Mouse (Mus musculus) intestine, embryonic 15.5 days (tissue): ENCODE measurements around the gene Krt13. TPM values are rescaled to one million over a fixed set of nuclear protein-coding genes. Genes with fewer than 3 reads are reported as not detected.
A peak's percentile ranks its signal among the peaks of the same experiment; 100 is the strongest.

Source experiments
- ATAC-seq: fragments of 200-750 bp; cut with Nextera tagmentation; 2 replicates; pipeline ENCODE4 v1.8.0; 2017; ENCODE audit warnings: moderate TSS enrichment, moderate library complexity
- H3K27ac ChIP-seq: fragments of 300-500 bp; sonication (generic); 2 replicates; pipeline ENCODE4 v1.5.1; 2015; ENCODE audit warnings: mild to moderate bottlenecking, inconsistent platforms
- H3K27me3 ChIP-seq: fragments of 300-500 bp; sonication (generic); replicated peaks from 2 replicates; pipeline ENCODE4 v1.6.1; 2015; ENCODE audit warnings: inconsistent platforms
- H3K36me3 ChIP-seq: fragments of 300-500 bp; sonication (generic); 2 replicates; pipeline ENCODE4 v1.6.1; 2015; ENCODE audit warnings: inconsistent platforms
- H3K4me1 ChIP-seq: fragments of 300-500 bp; sonication (generic); replicated peaks from 2 replicates; pipeline ENCODE4 v1.6.1; 2015; ENCODE audit warnings: inconsistent platforms
- H3K4me2 ChIP-seq: fragments of 300-500 bp; sonication (generic); replicated peaks from 2 replicates; pipeline ENCODE4 v1.6.1; 2015; ENCODE audit warnings: mild to moderate bottlenecking, inconsistent platforms
- H3K4me3 ChIP-seq: fragments of 300-500 bp; sonication (generic); replicated peaks from 2 replicates; pipeline ENCODE4 v1.5.1; 2015; ENCODE audit warnings: inconsistent platforms
- H3K9ac ChIP-seq: fragments of 300-500 bp; sonication (generic); 2 replicates; pipeline ENCODE4 v1.6.1; 2015; ENCODE audit warnings: inconsistent platforms
- H3K9me3 ChIP-seq: fragments of 300-500 bp; sonication (generic); 2 replicates; pipeline ENCODE4 v1.6.1; 2016; ENCODE audit warnings: inconsistent platforms
- WGBS: fragments of 180-500 bp; shearing (Covaris S2); methylation state at CpG from one replicate; pipeline ENCODE4 v1.1.7; 2015; 5-methylcytosine and 5-hydroxymethylcytosine counted together
- polyA plus RNA-seq: library from polyadenylated mRNA; unstranded; fragments of >200 nt; fragmentation: Nextera tagmentation; extraction: Ambion mirVana; gene quantifications from 2 replicates; pipeline ENCODE4 v1.2.1, GENCODE M21; 2015

The Krt13 gene
- polyA plus RNA-seq, 1 experiment from 2014 or later = 0.50 TPM

DNA sequence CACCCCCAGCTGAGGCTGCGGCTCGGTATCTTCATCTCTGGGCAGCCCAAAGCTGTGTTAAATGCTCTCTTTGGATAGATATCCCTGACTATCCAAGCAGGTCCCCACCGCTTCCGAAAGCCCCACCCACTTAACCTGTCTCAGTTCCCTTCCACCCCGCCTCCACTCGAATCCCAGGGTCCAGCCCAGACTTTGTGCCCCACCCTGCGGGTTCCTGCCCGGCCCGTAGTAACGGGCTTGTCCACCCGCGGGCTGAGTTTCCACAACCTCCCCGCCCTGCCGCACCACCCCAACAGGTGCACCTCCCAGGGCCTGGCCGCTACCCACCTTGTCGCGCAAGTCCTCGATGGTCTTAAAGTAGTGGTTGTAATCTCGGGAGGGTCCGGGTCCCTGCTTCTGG, 23.7 kb upstream of the Krt13 start:
- peak overlapping the region; percentile 49 for H3K4me3 ChIP-seq
- H3K4me1 ChIP-seq = peaks cover 34% of the 10 kb centered on the region
- WGBS = 1% methylated on average over 20 of the region's 20 CpGs
- peak; percentile 49 for ATAC-seq
- no peaks in the 10 kb centered on the region for H3K9me3 ChIP-seq
- H3K27me3 ChIP-seq = peaks cover 11% of the 10 kb centered on the region
- H3K36me3 ChIP-seq = no peaks in the 10 kb centered on the region
- peak overlapping the region; percentile 87 for H3K27ac ChIP-seq
- peak overlapping the region; percentile 47 for H3K4me2 ChIP-seq
- peak overlapping the region; percentile 55 for H3K9ac ChIP-seq

DNA sequence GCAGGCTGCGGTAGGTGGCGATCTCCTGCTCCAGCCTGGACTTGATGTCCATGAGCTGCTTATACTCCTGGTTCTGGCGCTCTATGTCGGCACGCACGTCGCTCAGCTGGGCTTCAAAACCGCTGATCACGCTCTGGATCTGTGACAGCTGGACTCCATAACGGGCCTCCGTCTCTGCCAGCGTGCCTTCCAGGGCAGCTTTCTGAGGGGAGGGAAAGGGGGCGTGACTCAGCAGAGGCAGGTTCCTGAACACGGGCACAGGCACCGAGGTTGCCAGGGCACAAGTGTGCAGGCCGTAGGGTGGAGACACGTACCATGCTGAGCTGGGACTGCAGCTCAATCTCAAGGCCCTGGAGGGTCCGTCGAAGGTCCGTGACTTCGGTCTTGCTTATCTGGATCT, 19.6 kb upstream of the Krt13 start:
- no peaks in the 10 kb centered on the region for H3K9me3 ChIP-seq
- H3K4me3 ChIP-seq = no peak overlapping the region
- no peak for ATAC-seq
- 61% methylated on average over 21 of the region's 21 CpGs for WGBS
- peak overlapping the region; percentile 6; the same call in 1 of the 2 replicates for H3K9ac ChIP-seq
- H3K4me2 ChIP-seq = 0 out of 2 replicates have a peak overlapping the region, but pooled peaks have one; percentile 3
- H3K4me1 ChIP-seq = peaks cover 30% of the 10 kb centered on the region
- H3K36me3 ChIP-seq = no peaks in the 10 kb centered on the region
- peaks cover 11% of the 10 kb centered on the region for H3K27me3 ChIP-seq
- peak overlapping the region; percentile 87 for H3K27ac ChIP-seq

DNA sequence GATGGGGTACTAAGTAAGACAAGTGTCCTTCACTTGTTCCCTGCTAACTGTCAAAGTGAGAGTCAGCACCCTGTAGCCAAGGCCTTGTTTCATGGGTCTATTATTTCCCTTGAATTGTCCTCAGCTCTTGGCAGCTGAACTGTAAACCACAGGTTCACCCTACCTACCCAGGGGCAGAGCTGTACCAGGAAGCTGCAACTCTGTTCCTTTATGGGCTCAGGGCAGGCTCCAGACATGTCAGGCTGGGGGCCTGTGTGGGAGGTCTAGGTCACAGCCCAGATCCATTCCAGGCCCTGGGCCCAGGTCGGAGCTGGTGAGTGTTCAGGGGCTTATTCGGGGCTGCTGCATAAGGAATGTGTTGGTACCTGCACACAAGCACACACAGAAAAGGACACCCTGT, 18.0 kb upstream of the Krt13 start:
- Histone ChIP-seq H3K9ac (no peak overlapping the region), H3K9me3 (no peaks in the 10 kb centered on the region), H3K4me1 (peaks cover 31% of the 10 kb centered on the region), H3K4me3 (no peak overlapping the region), H3K27ac (peak overlapping the region; percentile 87), H3K36me3 (no peaks in the 10 kb centered on the region), H3K27me3 (no peaks in the 10 kb centered on the region; the same call in 1 of the 2 replicates), H3K4me2 (peak overlapping the region; percentile 17; the same call in 1 of the 2 replicates)
- peak; percentile 64 for ATAC-seq
- WGBS = 30% methylated on average over 2 of the region's 2 CpGs

DNA sequence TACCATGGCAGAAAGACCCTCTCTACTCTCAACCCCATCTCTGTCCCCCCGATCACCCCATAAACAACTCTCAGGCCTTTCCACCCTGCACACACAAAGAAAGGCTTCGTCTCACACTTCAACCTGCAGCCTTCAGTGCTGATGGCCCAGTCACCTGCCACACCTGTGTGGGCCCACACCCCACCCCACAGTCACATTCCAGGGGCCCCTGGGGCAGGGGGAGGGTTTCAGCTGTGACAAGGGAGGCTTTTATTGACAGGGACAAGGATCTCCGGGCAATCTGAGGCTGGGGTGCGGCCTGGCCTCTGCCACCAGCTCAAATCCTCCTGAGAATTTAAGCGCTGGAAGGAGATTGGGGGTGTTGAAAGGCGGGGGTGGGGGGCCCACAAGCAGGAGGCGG, 17.4 kb upstream of the Krt13 start:
- Histone ChIP-seq H3K27me3 (no peaks in the 10 kb centered on the region), H3K27ac (peak overlapping the region; percentile 87), H3K36me3 (no peaks in the 10 kb centered on the region), H3K9me3 (no peaks in the 10 kb centered on the region), H3K4me3 (no peak overlapping the region), H3K4me2 (peak overlapping the region; percentile 28; the same call in 1 of the 2 replicates), H3K9ac (no peak overlapping the region), H3K4me1 (peaks cover 31% of the 10 kb centered on the region)
- WGBS = 50% methylated on average over 7 of the region's 7 CpGs
- peak; percentile 87 for ATAC-seq

DNA sequence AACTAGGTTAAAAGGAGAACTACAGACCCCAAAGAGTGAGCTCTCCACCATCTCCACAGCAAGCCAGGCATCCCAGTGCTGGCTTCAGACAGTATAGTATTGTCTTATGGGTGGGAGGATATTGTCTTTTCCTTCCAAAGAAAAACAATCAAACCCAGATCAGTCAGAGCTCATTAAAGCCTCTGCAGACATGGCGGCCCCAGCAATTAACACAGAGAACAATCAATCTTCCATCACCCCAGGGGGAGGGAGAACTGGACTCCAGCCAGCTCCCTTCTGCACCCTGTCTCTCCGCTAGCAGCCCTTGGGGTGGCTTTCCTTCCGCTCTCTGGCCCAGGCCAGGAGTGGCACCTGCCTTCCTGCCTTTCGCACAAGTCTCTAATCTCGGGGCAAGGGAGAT, 16.3 kb upstream of the Krt13 start:
- no peaks in the 10 kb centered on the region for H3K9me3 ChIP-seq
- no peak overlapping the region for H3K4me2 ChIP-seq
- H3K27ac ChIP-seq = peak overlapping the region; percentile 58
- H3K27me3 ChIP-seq = no peaks in the 10 kb centered on the region
- H3K4me3 ChIP-seq = no peak overlapping the region
- 38% methylated on average over 5 of the region's 5 CpGs for WGBS
- peak; percentile 34 for ATAC-seq
- no peaks in the 10 kb centered on the region for H3K36me3 ChIP-seq
- no peak overlapping the region for H3K9ac ChIP-seq
- peaks cover 31% of the 10 kb centered on the region for H3K4me1 ChIP-seq

DNA sequence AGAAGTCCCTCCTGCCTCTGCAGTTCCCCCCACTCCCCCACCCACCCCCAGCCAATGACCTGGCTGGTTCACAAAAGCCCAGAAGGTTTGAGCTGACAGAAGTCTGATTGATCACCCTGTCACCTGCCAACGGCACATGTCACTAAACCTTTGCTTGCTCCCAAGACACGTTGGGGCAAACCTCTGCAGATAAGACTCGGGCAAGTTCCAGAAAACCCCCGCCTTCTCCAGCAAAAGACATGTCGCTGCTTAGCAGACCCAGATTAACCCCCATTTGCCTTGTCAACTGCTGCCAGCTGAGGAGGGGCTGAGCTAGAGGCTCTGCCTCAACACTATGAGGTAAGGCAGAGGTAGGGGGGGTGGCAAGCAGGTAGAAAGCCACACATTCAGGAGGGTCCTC, 15.2 kb upstream of the Krt13 start:
- H3K9me3 ChIP-seq = no peaks in the 10 kb centered on the region
- H3K27ac ChIP-seq = no peak overlapping the region
- no peak overlapping the region for H3K4me2 ChIP-seq
- H3K27me3 ChIP-seq = no peaks in the 10 kb centered on the region
- no peak for ATAC-seq
- no peaks in the 10 kb centered on the region for H3K36me3 ChIP-seq
- peaks cover 31% of the 10 kb centered on the region for H3K4me1 ChIP-seq
- no peak overlapping the region for H3K4me3 ChIP-seq
- H3K9ac ChIP-seq = no peak overlapping the region
- 16% methylated on average over 5 of the region's 5 CpGs for WGBS

DNA sequence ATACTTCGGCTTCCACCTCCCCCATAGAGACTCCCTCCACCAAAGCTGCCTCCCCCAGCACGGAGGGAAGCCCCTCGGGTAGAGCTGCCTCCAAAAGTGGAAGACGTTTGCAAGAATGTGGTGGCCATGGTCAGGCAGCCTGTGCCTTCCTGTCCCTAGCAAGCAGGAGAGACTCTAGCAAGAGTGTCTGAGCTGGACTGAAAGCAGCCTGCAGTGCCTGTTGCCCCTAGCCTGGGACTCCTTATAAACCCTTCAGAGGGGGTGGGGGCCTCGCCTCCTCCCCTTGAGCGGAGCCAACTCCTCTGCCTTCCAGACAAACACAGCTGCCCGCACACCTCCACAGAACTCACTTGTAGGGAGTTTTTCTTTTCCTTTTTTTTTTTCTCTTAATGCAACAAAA, 14.4 kb upstream of the Krt13 start, which contains the start of gene Krt15:
Gene Krt15, minus strand, starts transcription at position 198 of the 400 bp plus-strand sequence.
- no peak within 1 kb of the TSS for H3K4me2 ChIP-seq
- no peak within 1 kb of the TSS for H3K4me3 ChIP-seq
- peaks cover 26% of the 10 kb centered on the region for H3K4me1 ChIP-seq
- H3K27ac ChIP-seq = no peak within 1 kb of the TSS
- no peak within 1 kb of the TSS for H3K9ac ChIP-seq
- H3K9me3 ChIP-seq = no peaks in the 10 kb centered on the region
- ATAC-seq = no peak
- no peaks in the 10 kb centered on the region; the same call in 1 of the 2 replicates for H3K27me3 ChIP-seq
- no peaks in the 10 kb centered on the region for H3K36me3 ChIP-seq
- WGBS = 60% methylated on average over 7 of the region's 7 CpGs

DNA sequence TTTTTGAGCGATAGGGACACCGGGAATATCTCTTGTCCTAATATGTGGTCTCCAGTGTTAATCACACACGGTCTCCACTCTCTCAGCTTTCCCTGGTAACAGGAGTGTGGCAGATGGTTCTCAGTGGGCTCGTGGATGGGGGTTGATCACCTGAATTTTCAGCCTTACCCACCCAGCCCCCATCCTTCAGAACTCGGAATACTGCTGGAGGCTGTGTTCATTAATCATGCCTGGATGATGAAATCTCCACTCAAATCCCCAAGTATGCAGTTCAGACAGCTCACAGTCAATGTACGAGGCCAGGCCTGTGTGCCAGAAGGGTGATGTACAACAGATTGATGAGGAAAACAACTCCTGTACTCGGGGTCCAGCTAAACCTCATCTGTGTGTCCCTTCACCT, 3.5 kb upstream of the Krt13 start:
- Histone ChIP-seq H3K4me2 (no peak overlapping the region), H3K9ac (no peak overlapping the region), H3K36me3 (no peaks in the 10 kb centered on the region), H3K27me3 (no peaks in the 10 kb centered on the region), H3K27ac (no peak overlapping the region), H3K4me3 (no peak overlapping the region), H3K4me1 (no peaks in the 10 kb centered on the region), H3K9me3 (no peaks in the 10 kb centered on the region)
- ATAC-seq = no peak
- 69% methylated on average over 7 of the region's 7 CpGs for WGBS

DNA sequence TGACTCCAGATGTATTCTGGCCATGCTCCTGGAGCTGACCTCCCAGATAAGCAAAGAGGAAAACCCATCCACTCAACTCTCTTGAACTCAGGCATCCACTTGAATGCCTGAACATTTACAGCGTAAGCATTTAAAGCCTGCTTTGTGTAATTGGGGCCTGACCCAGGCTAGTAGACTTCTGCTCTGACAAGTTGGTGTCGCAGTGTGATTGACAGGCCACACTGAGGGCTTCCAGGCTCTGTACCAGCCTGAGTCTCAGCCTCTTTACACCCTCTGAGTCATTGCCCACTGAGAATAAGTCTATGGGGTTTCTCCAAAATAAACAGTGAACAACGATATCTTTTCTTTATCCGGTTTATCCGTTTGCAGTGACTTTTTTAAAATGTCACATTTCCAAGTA, 1.0 kb downstream of the Krt13 start:
- H3K27ac ChIP-seq = no peak overlapping the region
- no peak overlapping the region for H3K4me2 ChIP-seq
- H3K4me1 ChIP-seq = no peaks in the 10 kb centered on the region
- no peak overlapping the region for H3K4me3 ChIP-seq
- no peaks in the 10 kb centered on the region for H3K36me3 ChIP-seq
- WGBS = 70% methylated on average over 5 of the region's 5 CpGs
- no peaks in the 10 kb centered on the region for H3K9me3 ChIP-seq
- ATAC-seq = no peak
- no peak overlapping the region for H3K9ac ChIP-seq
- H3K27me3 ChIP-seq = no peaks in the 10 kb centered on the region

DNA sequence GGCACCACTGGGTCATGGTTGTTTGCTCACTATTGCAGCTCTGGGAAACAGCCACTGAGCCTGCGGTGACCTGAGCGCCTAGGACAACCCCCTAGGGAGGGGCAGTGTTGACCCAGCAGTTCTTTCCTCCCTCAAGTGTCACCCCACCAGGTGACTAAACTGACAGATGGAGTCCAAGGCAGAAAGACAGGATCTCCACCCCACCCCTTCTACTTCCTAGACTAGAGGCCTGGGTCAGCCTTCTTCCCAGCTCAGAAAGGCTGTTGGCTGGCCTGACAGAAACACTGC, 7.7 kb downstream of the Krt13 start:
- H3K27me3 ChIP-seq = no peaks in the 10 kb centered on the region
- H3K36me3 ChIP-seq = no peaks in the 10 kb centered on the region
- H3K9ac ChIP-seq = no peak overlapping the region
- H3K4me3 ChIP-seq = no peak overlapping the region
- peak overlapping the region; percentile 27; the same call in 1 of the 2 replicates for H3K27ac ChIP-seq
- 51% methylated on average over 2 of the region's 2 CpGs for WGBS
- H3K4me1 ChIP-seq = no peaks in the 10 kb centered on the region
- peak; percentile 85 for ATAC-seq
- H3K9me3 ChIP-seq = no peaks in the 10 kb centered on the region
- H3K4me2 ChIP-seq = no peak overlapping the region

DNA sequence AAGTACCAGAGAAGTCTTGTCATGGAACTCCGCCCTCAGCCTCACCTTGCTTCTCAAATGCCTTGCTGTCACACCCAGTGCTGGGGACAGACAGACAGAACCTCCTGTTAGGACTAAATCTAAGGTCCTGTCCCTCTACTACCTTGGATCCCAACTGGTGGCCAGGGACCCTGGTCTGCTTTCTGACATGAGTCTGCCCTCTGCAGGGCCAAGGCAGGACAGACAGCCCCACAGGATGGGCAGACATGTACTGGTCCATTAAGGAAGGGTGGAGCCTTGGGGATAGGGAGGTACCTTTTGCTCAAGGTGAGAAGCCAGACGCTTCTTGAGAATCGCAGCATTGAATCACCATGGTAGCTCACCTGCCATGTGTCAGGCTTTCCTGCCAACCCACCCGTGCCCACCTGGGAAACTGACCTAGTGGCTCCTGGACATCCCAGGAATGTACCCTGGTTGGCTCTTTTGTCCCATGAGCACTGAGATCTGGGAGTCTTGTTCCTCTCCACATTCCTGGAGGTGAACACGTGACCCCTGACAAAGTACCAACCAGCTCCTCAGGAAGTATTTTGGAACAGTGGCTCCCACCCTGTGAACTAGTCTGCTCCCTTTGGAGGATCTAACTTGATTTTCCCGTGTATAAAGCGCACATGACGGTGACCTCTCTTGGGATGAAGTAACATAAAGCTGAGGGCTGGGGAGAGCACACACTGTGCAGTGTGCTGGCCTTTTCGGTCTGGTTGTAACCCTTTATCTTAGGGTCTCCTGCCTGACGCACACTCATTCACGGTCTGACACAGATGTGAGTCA, 8.2 kb downstream of the Krt13 start:
- Histone ChIP-seq H3K9me3 (no peaks in the 10 kb centered on the region), H3K27me3 (no peaks in the 10 kb centered on the region), H3K4me2 (no peak overlapping the region), H3K4me3 (no peak overlapping the region), H3K27ac (no peak overlapping the region), H3K4me1 (no peaks in the 10 kb centered on the region), H3K36me3 (no peaks in the 10 kb centered on the region), H3K9ac (no peak overlapping the region)
- 78% methylated on average over 11 of the region's 11 CpGs for WGBS
- ATAC-seq = peak; percentile 25; the same call in 1 of the 2 replicates

DNA sequence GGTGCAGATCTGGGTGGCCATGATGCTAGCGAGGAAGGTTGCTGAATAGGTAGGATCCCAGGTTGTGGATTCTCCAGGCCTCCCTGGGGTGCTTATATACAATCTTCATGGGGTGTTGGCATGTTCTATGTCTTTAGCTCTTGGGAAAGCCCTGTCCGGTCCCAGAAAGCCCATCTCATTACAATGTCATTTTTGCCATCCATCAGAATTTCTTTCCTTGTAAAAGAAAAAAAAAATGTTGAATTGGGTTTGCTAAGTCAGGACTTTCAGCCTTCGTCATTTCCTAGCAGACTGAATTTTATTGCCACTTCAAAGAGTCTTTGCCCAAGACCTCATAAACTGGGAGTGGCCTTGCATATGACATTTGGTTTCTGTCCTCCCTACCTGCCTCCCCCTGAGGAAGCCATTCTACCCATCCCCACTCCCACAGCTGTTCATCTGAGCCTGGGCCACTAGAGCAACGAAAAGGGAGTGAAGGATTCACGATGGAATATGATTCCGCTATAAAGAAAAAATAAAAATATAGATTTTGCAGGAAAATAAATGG, 15.7 kb downstream of the Krt13 start, which contains the start of gene Krt36:
Gene Krt36, minus strand, starts transcription at position 51 of the 547 bp plus-strand sequence.
- Histone ChIP-seq H3K36me3 (no peaks in the 10 kb centered on the region), H3K27ac (no peak within 1 kb of the TSS), H3K4me2 (no peak within 1 kb of the TSS), H3K4me3 (no peak within 1 kb of the TSS), H3K27me3 (no peaks in the 10 kb centered on the region), H3K4me1 (peaks cover 11% of the 10 kb centered on the region), H3K9ac (no peak within 1 kb of the TSS), H3K9me3 (no peaks in the 10 kb centered on the region)
- ATAC-seq = peak; percentile 53; the same call in 1 of the 2 replicates
- WGBS = 69% methylated on average over 6 of the region's 6 CpGs
